Mouse (Mus musculus): ENCODE results near the gene Mlh3. TPM values are rescaled to one million over a fixed set of nuclear protein-coding genes. Genes with fewer than 3 reads are reported as not detected.

Mlh3 gene
- 8.5 and 9.0 TPM in 2 replicates for polyA plus RNA-seq (2015; fragmentation: Nextera tagmentation; extraction: Ambion mirVana)

DNA sequence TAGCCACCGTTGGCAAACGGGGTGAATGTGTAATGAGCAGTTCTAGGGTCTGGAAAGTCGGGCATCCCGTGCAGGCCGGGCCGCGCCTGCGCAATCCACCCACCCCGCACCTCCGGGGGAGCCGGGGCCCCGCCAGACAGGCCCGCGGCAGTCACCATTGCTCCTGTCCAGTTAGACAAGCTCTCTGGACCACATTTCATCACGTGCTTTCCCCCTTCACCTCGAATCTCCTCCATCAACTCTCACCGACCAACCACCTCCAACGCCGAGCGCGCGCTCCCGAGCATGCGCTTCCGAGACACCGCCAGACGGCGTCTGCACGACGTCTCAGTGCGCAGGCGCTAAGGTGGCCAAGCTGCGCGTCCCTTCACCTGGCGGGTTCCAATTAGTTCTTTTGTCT lies at the start of gene Mlh3:
Gene Mlh3, minus strand, starts transcription at position 281 of the 400 bp plus-strand sequence.
- peak within 1 kb of the TSS; percentile 74 for H3K9ac ChIP-seq (ENCODE audit: low read length)
- peak within 1 kb of the TSS; percentile 72 for H3K27ac ChIP-seq (ENCODE audit: low read length)
- peak within 1 kb of the TSS; percentile 69 for H3K4me3 ChIP-seq (ENCODE audit: low read length)
- ATAC-seq (ENCODE audit: low read depth): peak; percentile 84
- under 1% methylated on average over 35 of the region's 35 CpGs for WGBS
- peak within 1 kb of the TSS; percentile 62 for H3K4me2 ChIP-seq (ENCODE audit: low read depth, low read length)
- no peaks in the 10 kb centered on the region for H3K27me3 ChIP-seq (ENCODE audit: control insufficient read depth, insufficient read depth, low read depth, low read length)
- no peaks in the 10 kb centered on the region for H3K9me3 ChIP-seq (ENCODE audit: control insufficient read depth, low read length)
- H3K4me1 ChIP-seq (replicated peaks; ENCODE audit: control insufficient read depth, insufficient read depth, low read length): peaks cover under 1% of the 10 kb centered on the region; the same call in 1 of the 2 replicates
- peaks cover 7% of the 10 kb centered on the region; the same call in 1 of the 2 replicates for H3K36me3 ChIP-seq (ENCODE audit: control insufficient read depth, insufficient read depth, low read length)

DNA sequence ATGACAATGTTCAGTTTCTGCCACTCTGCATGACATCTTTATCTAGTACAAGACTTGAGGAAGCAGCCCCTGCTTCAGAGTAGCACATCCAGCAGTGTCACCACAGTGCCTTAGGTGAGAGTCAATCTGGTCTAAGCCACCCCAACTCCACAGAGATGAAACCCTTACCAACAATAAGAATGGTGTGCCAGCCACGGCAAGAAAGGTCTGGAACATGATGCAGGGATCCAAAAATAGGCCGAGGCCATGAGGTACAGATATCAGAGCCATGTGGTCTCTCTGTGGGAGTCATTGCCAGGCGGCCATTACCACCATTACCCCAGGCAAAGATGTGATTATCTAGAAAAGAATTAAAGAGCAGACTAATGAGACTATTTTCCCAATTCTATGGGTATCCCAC lies 38.3 kb upstream of the Mlh3 start:
- H3K9ac ChIP-seq (ENCODE audit: low read length): no peak overlapping the region
- peaks cover 3% of the 10 kb centered on the region; the same call in 1 of the 2 replicates for H3K4me1 ChIP-seq (replicated peaks; ENCODE audit: control insufficient read depth, insufficient read depth, low read length)
- no peak overlapping the region for H3K4me3 ChIP-seq (ENCODE audit: low read length)
- peaks cover 64% of the 10 kb centered on the region for H3K36me3 ChIP-seq (ENCODE audit: control insufficient read depth, insufficient read depth, low read length)
- no peak overlapping the region for H3K27ac ChIP-seq (ENCODE audit: low read length)
- WGBS: 86% methylated on average over 3 of the region's 3 CpGs
- no peak for ATAC-seq (ENCODE audit: low read depth)
- no peaks in the 10 kb centered on the region for H3K9me3 ChIP-seq (ENCODE audit: control insufficient read depth, low read length)
- no peak overlapping the region for H3K4me2 ChIP-seq (ENCODE audit: low read depth, low read length)
- no peaks in the 10 kb centered on the region for H3K27me3 ChIP-seq (ENCODE audit: control insufficient read depth, insufficient read depth, low read depth, low read length)

- peak overlapping the region; percentile 36; the same call in 1 of the 2 replicates for H3K27ac ChIP-seq (ENCODE audit: low read length)
- H3K4me2 ChIP-seq (ENCODE audit: low read depth, low read length): no peak overlapping the region
- H3K4me3 ChIP-seq (ENCODE audit: low read length): no peak overlapping the region
- no peaks in the 10 kb centered on the region for H3K9me3 ChIP-seq (ENCODE audit: control insufficient read depth, low read length)
- no peaks in the 10 kb centered on the region for H3K27me3 ChIP-seq (ENCODE audit: control insufficient read depth, insufficient read depth, low read depth, low read length)
- no peak overlapping the region for H3K9ac ChIP-seq (ENCODE audit: low read length)
- 41% methylated on average over 16 of the region's 16 CpGs for WGBS
- ATAC-seq (ENCODE audit: low read depth): peak; percentile 81
- peaks cover 3% of the 10 kb centered on the region; the same call in 1 of the 2 replicates for H3K4me1 ChIP-seq (replicated peaks; ENCODE audit: control insufficient read depth, insufficient read depth, low read length)
- peaks cover 75% of the 10 kb centered on the region for H3K36me3 ChIP-seq (ENCODE audit: control insufficient read depth, insufficient read depth, low read length)
Observed at GRCm38 (mm10) chr12:85305247-85305892, 35.0 kb upstream of the Mlh3 start.

- Histone ChIP-seq H3K27ac (ENCODE audit: low read length) (no peak overlapping the region), H3K36me3 (ENCODE audit: control insufficient read depth, insufficient read depth, low read length) (peaks cover 69% of the 10 kb centered on the region)
- 64% methylated on average over 4 of the region's 4 CpGs for WGBS
Observed at GRCm38 (mm10) chr12:85304725-85305124, 34.3 kb upstream of the Mlh3 start.

GRCm38 (mm10) chr12:85303256-85303655 lies 32.9 kb upstream of the Mlh3 start:
- peaks cover 10% of the 10 kb centered on the region; the same call in 1 of the 2 replicates for H3K4me1 ChIP-seq (replicated peaks; ENCODE audit: control insufficient read depth, insufficient read depth, low read length)
- no peak overlapping the region for H3K9ac ChIP-seq (ENCODE audit: low read length)
- 65% methylated on average over 2 of the region's 2 CpGs for WGBS
- no peak for ATAC-seq (ENCODE audit: low read depth)
- H3K4me2 ChIP-seq (ENCODE audit: low read depth, low read length): no peak overlapping the region
- H3K27me3 ChIP-seq (ENCODE audit: control insufficient read depth, insufficient read depth, low read depth, low read length): no peaks in the 10 kb centered on the region
- H3K27ac ChIP-seq (ENCODE audit: low read length): no peak overlapping the region
- no peaks in the 10 kb centered on the region for H3K9me3 ChIP-seq (ENCODE audit: control insufficient read depth, low read length)
- H3K4me3 ChIP-seq (ENCODE audit: low read length): no peak overlapping the region
- H3K36me3 ChIP-seq (ENCODE audit: control insufficient read depth, insufficient read depth, low read length): peaks cover 58% of the 10 kb centered on the region

More at GRCm38 (mm10) chr12:85304725-85305124, 34.3 kb upstream of the Mlh3 start:
- Histone ChIP-seq H3K4me3 (ENCODE audit: low read length) (no peak overlapping the region), H3K27me3 (ENCODE audit: control insufficient read depth, insufficient read depth, low read depth, low read length) (no peaks in the 10 kb centered on the region), H3K9me3 (ENCODE audit: control insufficient read depth, low read length) (no peaks in the 10 kb centered on the region), H3K4me1 (replicated peaks; ENCODE audit: control insufficient read depth, insufficient read depth, low read length) (peaks cover 6% of the 10 kb centered on the region; the same call in 1 of the 2 replicates), H3K9ac (ENCODE audit: low read length) (no peak overlapping the region), H3K4me2 (ENCODE audit: low read depth, low read length) (no peak overlapping the region)
- ATAC-seq (ENCODE audit: low read depth): no peak

GRCm38 (mm10) chr12:85298835-85299180 lies 28.4 kb upstream of the Mlh3 start:
- 0 out of 2 replicates have a peak, but pooled peaks have one; percentile 22 for ATAC-seq (ENCODE audit: low read depth)
- Histone ChIP-seq H3K9me3 (ENCODE audit: control insufficient read depth, low read length) (peaks cover 3% of the 10 kb centered on the region; the same call in 1 of the 2 replicates), H3K9ac (ENCODE audit: low read length) (no peak overlapping the region), H3K4me2 (ENCODE audit: low read depth, low read length) (no peak overlapping the region), H3K36me3 (ENCODE audit: control insufficient read depth, insufficient read depth, low read length) (peaks cover 30% of the 10 kb centered on the region), H3K4me1 (replicated peaks; ENCODE audit: control insufficient read depth, insufficient read depth, low read length) (peaks cover 7% of the 10 kb centered on the region; the same call in 1 of the 2 replicates), H3K4me3 (ENCODE audit: low read length) (no peak overlapping the region), H3K27me3 (ENCODE audit: control insufficient read depth, insufficient read depth, low read depth, low read length) (no peaks in the 10 kb centered on the region), H3K27ac (ENCODE audit: low read length) (peak overlapping the region; percentile 48; the same call in 1 of the 2 replicates)
- 52% methylated on average over 1 of the region's 1 CpGs for WGBS

DNA sequence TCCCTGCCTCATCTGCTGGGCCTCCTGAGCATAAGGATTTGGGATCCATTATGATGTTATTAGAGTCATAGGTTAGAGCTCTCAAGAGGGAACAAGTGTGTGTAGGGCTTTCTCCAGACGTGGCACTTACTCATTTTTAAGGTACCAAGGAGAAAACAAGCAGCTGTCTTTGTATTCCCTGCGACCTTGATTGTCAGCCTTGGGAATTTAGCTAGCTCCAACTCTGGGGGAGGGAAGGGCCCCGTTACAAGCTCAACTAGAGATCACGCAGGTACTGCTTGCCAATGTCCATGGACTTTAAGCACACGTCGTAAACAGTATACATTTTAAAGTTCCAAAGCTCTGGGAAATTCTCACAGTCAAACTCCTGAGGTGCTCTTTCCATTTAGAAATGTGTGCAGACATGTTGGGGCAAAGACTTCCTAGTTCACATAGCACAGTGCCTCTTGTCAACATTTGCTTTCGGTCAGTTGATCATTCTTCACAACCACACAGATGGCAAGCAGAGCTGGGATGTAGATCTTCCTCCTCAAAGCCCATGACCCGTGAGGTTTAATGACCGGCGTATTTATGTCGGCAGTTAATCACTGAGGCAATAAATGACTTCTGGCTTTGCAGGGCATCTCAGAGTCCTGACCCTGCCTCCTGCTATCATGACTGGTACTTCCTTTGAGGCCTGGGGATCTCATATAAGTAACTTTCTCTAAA lies 27.9 kb upstream of the Mlh3 start:
- Histone ChIP-seq H3K4me1 (replicated peaks; ENCODE audit: control insufficient read depth, insufficient read depth, low read length) (peaks cover 7% of the 10 kb centered on the region; the same call in 1 of the 2 replicates), H3K4me2 (ENCODE audit: low read depth, low read length) (no peak overlapping the region), H3K9me3 (ENCODE audit: control insufficient read depth, low read length) (peaks cover 3% of the 10 kb centered on the region; the same call in 1 of the 2 replicates), H3K36me3 (ENCODE audit: control insufficient read depth, insufficient read depth, low read length) (peaks cover 27% of the 10 kb centered on the region), H3K4me3 (ENCODE audit: low read length) (no peak overlapping the region), H3K27me3 (ENCODE audit: control insufficient read depth, insufficient read depth, low read depth, low read length) (no peaks in the 10 kb centered on the region), H3K27ac (ENCODE audit: low read length) (0 out of 2 replicates have a peak overlapping the region, but pooled peaks have one; percentile 5), H3K9ac (ENCODE audit: low read length) (no peak overlapping the region)
- WGBS: 52% methylated on average over 11 of the region's 11 CpGs
- no peak for ATAC-seq (ENCODE audit: low read depth)

DNA sequence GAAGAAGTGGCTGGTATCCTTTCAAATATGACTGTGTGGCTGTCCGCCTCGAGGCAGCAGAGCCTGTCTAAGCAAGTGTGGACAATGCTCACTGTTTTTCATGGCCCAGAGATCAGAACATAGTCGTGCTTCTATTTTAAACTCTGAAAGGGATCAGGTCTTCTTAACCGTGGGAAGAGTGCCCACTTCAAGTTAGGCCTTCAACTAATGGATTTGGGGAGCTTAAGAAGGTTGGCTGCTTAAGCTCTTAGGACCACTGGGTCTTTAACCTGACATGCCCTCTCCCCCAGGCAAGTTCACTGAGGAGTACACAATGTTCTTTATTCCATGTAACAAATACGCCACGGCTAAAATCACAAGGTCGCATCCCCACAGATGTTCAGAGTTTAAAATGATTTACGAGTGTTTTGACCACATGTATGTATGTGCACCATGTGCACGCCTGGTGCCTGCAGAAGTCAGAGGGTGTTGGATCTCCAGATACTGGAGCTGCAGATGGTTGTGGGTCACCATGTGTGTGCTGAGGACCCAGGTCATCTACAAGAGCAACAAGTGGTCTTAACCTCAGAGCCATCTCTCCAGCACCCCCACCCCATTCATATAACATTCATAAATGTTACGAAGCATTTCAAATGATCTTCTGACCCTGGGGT lies 27.1 kb upstream of the Mlh3 start:
- Histone ChIP-seq H3K4me2 (ENCODE audit: low read depth, low read length) (no peak overlapping the region), H3K27me3 (ENCODE audit: control insufficient read depth, insufficient read depth, low read depth, low read length) (no peaks in the 10 kb centered on the region), H3K4me1 (replicated peaks; ENCODE audit: control insufficient read depth, insufficient read depth, low read length) (peaks cover 7% of the 10 kb centered on the region; the same call in 1 of the 2 replicates), H3K9ac (ENCODE audit: low read length) (no peak overlapping the region), H3K36me3 (ENCODE audit: control insufficient read depth, insufficient read depth, low read length) (peaks cover 21% of the 10 kb centered on the region), H3K27ac (ENCODE audit: low read length) (no peak overlapping the region), H3K9me3 (ENCODE audit: control insufficient read depth, low read length) (peaks cover 3% of the 10 kb centered on the region; the same call in 1 of the 2 replicates), H3K4me3 (ENCODE audit: low read length) (no peak overlapping the region)
- WGBS: 83% methylated on average over 10 of the region's 10 CpGs
- ATAC-seq (ENCODE audit: low read depth): no peak
